Mouse (Mus musculus) olfactory bulb, adult 2 months (tissue): ENCODE measurements around the gene Ctbp1.

Experiments used
- CTCF ChIP-seq: fragments of 200-500 bp; IDR thresholded peaks from 2 replicates; pipeline ENCODE4 v1.5.1; 2012; ENCODE audit warnings: low read depth, mild to moderate bottlenecking, low read length, moderate library complexity; ENCODE audit not compliant: insufficient read depth
- POLR2A ChIP-seq: fragments of 200-500 bp; IDR thresholded peaks from 2 replicates; pipeline ENCODE4 v1.6.1; 2012; ENCODE audit warnings: mild to moderate bottlenecking, low read depth, low read length, moderate library complexity; ENCODE audit not compliant: insufficient read depth

- TF ChIP-seq CTCF (no peak), POLR2A (no peak)
Measured at GRCm38 (mm10) chr5:33301801-33302200, 27.0 kb upstream of the Ctbp1 start.
